ENCODE assay signal across 10 mouse cellular contexts in the genomic region with DNA sequence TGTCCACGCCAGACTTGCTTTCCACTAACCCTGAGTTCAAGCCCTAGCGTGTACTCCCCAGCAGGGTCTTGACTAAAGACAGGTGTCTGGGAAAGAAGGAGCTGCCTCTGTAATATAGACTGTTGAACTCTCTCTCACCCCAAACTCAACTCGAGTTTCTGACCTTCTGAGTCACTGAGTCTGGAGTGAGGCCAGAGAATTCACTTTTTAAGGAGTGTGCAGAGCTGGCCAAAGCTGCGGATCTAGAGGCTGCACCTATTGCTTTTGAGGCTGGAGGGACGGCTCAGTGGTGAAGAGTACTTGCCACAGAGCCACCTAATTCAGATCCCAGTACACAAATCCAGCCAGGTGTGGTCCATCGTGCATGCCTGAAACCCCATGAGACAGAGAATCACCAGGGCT. TPM values are rescaled to one million over a fixed set of nuclear protein-coding genes. Genes with fewer than 3 reads are reported as not detected.
DNase-seq lines count a peak whose midpoint lies in the region; ATAC-seq and TF ChIP-seq lines count a peak whose summit lies in the region.
"Had no signal": no experiment of that assay in that cellular context is flagged by ENCODE, and none has a peak within 500 bp of the region (broad histone marks: within the 10 kb centered on the region; RNA-seq: fewer than 3 reads in every experiment).

No protein-coding gene starts in this region.

- H3K9ac ChIP-seq in heart, embryonic 12.5 days = no peak overlapping the region
- H3K9ac ChIP-seq in hindbrain, embryonic 11.5 days (ENCODE audit: low read depth, low read length) = no peak overlapping the region

- H3K4me2 ChIP-seq in heart, embryonic 12.5 days = no peak overlapping the region
- H3K4me2 ChIP-seq in hindbrain, embryonic 11.5 days (replicated peaks; ENCODE audit: low read depth, low read length) = no peak overlapping the region

- H3K4me3 ChIP-seq in heart, embryonic 12.5 days = no peak overlapping the region
- no peak overlapping the region for H3K4me3 ChIP-seq in heart, embryonic 10.5 days
- H3K4me3 ChIP-seq in embryonic facial prominence, embryonic 10.5 days = no peak overlapping the region
- H3K4me3 ChIP-seq in lung, adult 2 months (replicated peaks; ENCODE audit: extremely low read depth, low read depth, low read length) = no peak overlapping the region
- H3K4me3 ChIP-seq in hindbrain, embryonic 11.5 days (ENCODE audit: low read depth, low read length) = no peak overlapping the region

- peak overlapping the region; percentile 41; the same call in 1 of the 2 replicates for H3K27ac ChIP-seq in heart, embryonic 12.5 days (ENCODE audit: poor library complexity, severe bottlenecking)
- H3K27ac ChIP-seq in heart, embryonic 10.5 days = no peak overlapping the region
- H3K27ac ChIP-seq in embryonic facial prominence, embryonic 10.5 days (replicated peaks) = peak overlapping the region; percentile 72
- H3K27ac ChIP-seq in hindbrain, embryonic 11.5 days (ENCODE audit: low read depth, low read length) = no peak overlapping the region
- H3K27ac ChIP-seq: macrophage had no signal

- H3K4me1 ChIP-seq in heart, embryonic 12.5 days (replicated peaks) = peaks cover 14% of the 10 kb centered on the region
- peaks cover 8% of the 10 kb centered on the region for H3K4me1 ChIP-seq in heart, embryonic 10.5 days
- peaks cover 40% of the 10 kb centered on the region for H3K4me1 ChIP-seq in embryonic facial prominence, embryonic 10.5 days
- no peaks in the 10 kb centered on the region for H3K4me1 ChIP-seq in lung, adult 2 months (ENCODE audit: control insufficient read depth, insufficient read depth, low read length)
- H3K4me1 ChIP-seq in hindbrain, embryonic 11.5 days (replicated peaks; ENCODE audit: control insufficient read depth, insufficient read depth, low read length) = no peaks in the 10 kb centered on the region

- H3K9me3 ChIP-seq in heart, embryonic 12.5 days (replicated peaks) = 0 out of 2 replicates have a peak, but pooled peaks cover 3% of the 10 kb centered on the region
- no peaks in the 10 kb centered on the region for H3K9me3 ChIP-seq in heart, embryonic 10.5 days
- H3K9me3 ChIP-seq in embryonic facial prominence, embryonic 10.5 days = no peaks in the 10 kb centered on the region
- H3K9me3 ChIP-seq in hindbrain, embryonic 11.5 days (ENCODE audit: control insufficient read depth, low read length) = no peaks in the 10 kb centered on the region

- no peaks in the 10 kb centered on the region for H3K36me3 ChIP-seq in heart, embryonic 12.5 days
- H3K36me3 ChIP-seq in heart, embryonic 10.5 days = no peaks in the 10 kb centered on the region
- no peaks in the 10 kb centered on the region; the same call in 1 of the 2 replicates for H3K36me3 ChIP-seq in embryonic facial prominence, embryonic 10.5 days (replicated peaks)
- H3K36me3 ChIP-seq in hindbrain, embryonic 11.5 days (ENCODE audit: control insufficient read depth, insufficient read depth, low read length) = no peaks in the 10 kb centered on the region

- no peak for DNase-seq in heart, embryonic 10.5 days (ENCODE audit: low spot score)
- peak; percentile 40 for DNase-seq in 416B (ENCODE audit: low read depth)
- DNase-seq in embryonic facial prominence, embryonic 10.5 days (ENCODE audit: low spot score) = peak; percentile 52
- DNase-seq in lung, adult 2 months = peak; percentile 23
- DNase-seq in spleen, adult 18-20 months = no peak
- no peak for DNase-seq in retina, embryonic 14.5 days (ENCODE audit: low spot score)
- no peak for DNase-seq in hindbrain, embryonic 11.5 days (ENCODE audit: low spot score)

- WGBS in heart, embryonic 12.5 days = 46% methylated on average over 6 of the region's 6 CpGs
- 57% methylated on average over 6 of the region's 6 CpGs for WGBS in heart, embryonic 10.5 days
- WGBS in embryonic facial prominence, embryonic 10.5 days = 41% methylated on average over 6 of the region's 6 CpGs
- WGBS in lung, adult 2 months = 36% methylated on average over 6 of the region's 6 CpGs
- 56% methylated on average over 6 of the region's 6 CpGs for WGBS in hindbrain, embryonic 11.5 days

- no peak for TF ChIP-seq POLR2A in lung, adult 2 months (IDR thresholded peaks at IDR 0.05; ENCODE audit: borderline replicate concordance, extremely low read depth, low read depth, low read length)

- no peak for TF ChIP-seq CTCF in lung, adult 2 months (IDR thresholded peaks at IDR 0.05; ENCODE audit: insufficient read depth, low read length)

- H3K27me3 ChIP-seq in heart, embryonic 12.5 days (replicated peaks) = 0 out of 2 replicates have a peak, but pooled peaks cover 3% of the 10 kb centered on the region
- H3K27me3 ChIP-seq in heart, embryonic 10.5 days (ENCODE audit: insufficient read depth, poor library complexity, severe bottlenecking) = 0 out of 2 replicates have a peak, but pooled peaks cover under 1% of the 10 kb centered on the region
- no peaks in the 10 kb centered on the region for H3K27me3 ChIP-seq in embryonic facial prominence, embryonic 10.5 days (replicated peaks; ENCODE audit: low read depth, poor library complexity, severe bottlenecking)
- H3K27me3 ChIP-seq in hindbrain, embryonic 11.5 days (ENCODE audit: control insufficient read depth, insufficient read depth, low read length) = no peaks in the 10 kb centered on the region

- no peak for ATAC-seq in heart, embryonic 12.5 days (ENCODE audit: insufficient number of reproducible peaks, low FRiP score)
- no peak for ATAC-seq in hindbrain, embryonic 11.5 days (ENCODE audit: low FRiP score)
- ATAC-seq: forebrain, embryonic 16.5 days had no signal

RNA-seq across cellular contexts. Expression of gene Soat2, which starts 17.3 kb away (rescaled TPM):
- polyA plus RNA-seq in heart, embryonic 12.5 days (2016; fragmentation: Nextera tagmentation; extraction: Ambion mirVana) = 0.87 and 1.2 TPM in 2 replicates
- 2.0 and 7.9 TPM in 2 replicates for polyA plus RNA-seq in heart, embryonic 10.5 days (2016; fragmentation: Nextera tagmentation; extraction: Ambion mirVana)
- polyA plus RNA-seq in embryonic facial prominence, embryonic 10.5 days (2016; fragmentation: Nextera tagmentation; extraction: Ambion mirVana) = 0.09 and 0.18 TPM in 2 replicates
- 1.1 and 1.2 TPM in 2 replicates for polyA plus RNA-seq in lung, adult 2 months (2012; rRNA removed)
- polyA plus RNA-seq in hindbrain, embryonic 11.5 days (2014; fragmentation: Nextera tagmentation; extraction: Ambion mirVana) = 0.13 and 0.17 TPM in 2 replicates
- polyA plus RNA-seq: forebrain, embryonic 16.5 days had no signal

RNA-seq across cellular contexts. Expression of gene Igfbp6, which starts 23.5 kb away (rescaled TPM):
- polyA plus RNA-seq in heart, embryonic 12.5 days (2016; fragmentation: Nextera tagmentation; extraction: Ambion mirVana) = 1.7 and 2.5 TPM in 2 replicates
- 0.64 and 0.67 TPM in 2 replicates for polyA plus RNA-seq in heart, embryonic 10.5 days (2016; fragmentation: Nextera tagmentation; extraction: Ambion mirVana)
- 0.26 and 0.36 TPM in 2 replicates for polyA plus RNA-seq in embryonic facial prominence, embryonic 10.5 days (2016; fragmentation: Nextera tagmentation; extraction: Ambion mirVana)
- 337 and 400 TPM in 2 replicates for polyA plus RNA-seq in lung, adult 2 months (2012; rRNA removed)
- polyA plus RNA-seq in hindbrain, embryonic 11.5 days (2014; fragmentation: Nextera tagmentation; extraction: Ambion mirVana) = 0.31 TPM in 1 of 2 replicates, not detected in the other
- polyA plus RNA-seq: macrophage had no signal

RNA-seq across cellular contexts. Expression of gene Spryd3, which starts 31.6 kb away (rescaled TPM):
- polyA plus RNA-seq in heart, embryonic 12.5 days (2016; fragmentation: Nextera tagmentation; extraction: Ambion mirVana) = 19.8 and 20.9 TPM in 2 replicates
- polyA plus RNA-seq in heart, embryonic 10.5 days (2016; fragmentation: Nextera tagmentation; extraction: Ambion mirVana) = 19.0 and 19.4 TPM in 2 replicates
- 12.7 and 13.2 TPM in 2 replicates for polyA plus RNA-seq in embryonic facial prominence, embryonic 10.5 days (2016; fragmentation: Nextera tagmentation; extraction: Ambion mirVana)
- polyA plus RNA-seq in lung, adult 2 months (2012; rRNA removed) = 40.8 and 55.2 TPM in 2 replicates
- polyA plus RNA-seq in hindbrain, embryonic 11.5 days (2014; fragmentation: Nextera tagmentation; extraction: Ambion mirVana) = 10.1 and 11.9 TPM in 2 replicates

RNA-seq across cellular contexts. Expression of gene Zfp740, which starts 35.4 kb away (rescaled TPM):
- polyA plus RNA-seq in heart, embryonic 12.5 days (2016; fragmentation: Nextera tagmentation; extraction: Ambion mirVana) = 47.3 and 48.6 TPM in 2 replicates
- 35.7 and 50.1 TPM in 2 replicates for polyA plus RNA-seq in heart, embryonic 10.5 days (2016; fragmentation: Nextera tagmentation; extraction: Ambion mirVana)
- 77.6 and 79.3 TPM in 2 replicates for polyA plus RNA-seq in embryonic facial prominence, embryonic 10.5 days (2016; fragmentation: Nextera tagmentation; extraction: Ambion mirVana)
- 25.8 and 46.6 TPM in 2 replicates for polyA plus RNA-seq in lung, adult 2 months (2012; rRNA removed)
- 49.7 and 63.8 TPM in 2 replicates for polyA plus RNA-seq in hindbrain, embryonic 11.5 days (2014; fragmentation: Nextera tagmentation; extraction: Ambion mirVana)

RNA-seq across cellular contexts. Expression of gene Csad, which starts 36.9 kb away (rescaled TPM):
- 39.1 and 39.4 TPM in 2 replicates for polyA plus RNA-seq in heart, embryonic 12.5 days (2016; fragmentation: Nextera tagmentation; extraction: Ambion mirVana)
- polyA plus RNA-seq in heart, embryonic 10.5 days (2016; fragmentation: Nextera tagmentation; extraction: Ambion mirVana) = 36.1 and 41.0 TPM in 2 replicates
- 48.6 and 48.7 TPM in 2 replicates for polyA plus RNA-seq in embryonic facial prominence, embryonic 10.5 days (2016; fragmentation: Nextera tagmentation; extraction: Ambion mirVana)
- 92.8 and 106 TPM in 2 replicates for polyA plus RNA-seq in lung, adult 2 months (2012; rRNA removed)
- polyA plus RNA-seq in hindbrain, embryonic 11.5 days (2014; fragmentation: Nextera tagmentation; extraction: Ambion mirVana) = 23.5 and 27.9 TPM in 2 replicates

Comparison
In these comparisons a context has a peak if more than half of its experiments do, and no peak if none do; other contexts are left out.
1. H3K27ac ChIP-seq: peak in heart, embryonic 12.5 days (single experiment) and embryonic facial prominence, embryonic 10.5 days (single experiment); none in heart, embryonic 10.5 days (single experiment) and hindbrain, embryonic 11.5 days (single experiment).
2. DNase-seq: peak in 416B (single experiment), embryonic facial prominence, embryonic 10.5 days (single experiment) and lung, adult 2 months (single experiment); none in heart, embryonic 10.5 days (single experiment), spleen, adult 18-20 months (0 of 2), retina, embryonic 14.5 days (single experiment) and hindbrain, embryonic 11.5 days (single experiment).
3. RNA of gene Igfbp6, which starts 23.5 kb away (polyA plus RNA-seq): 337 to 400 TPM in lung, adult 2 months; 1.7 to 2.5 TPM in heart, embryonic 12.5 days, 0.64 to 0.67 TPM in heart, embryonic 10.5 days, 0.31 TPM in hindbrain, embryonic 11.5 days and 0.26 to 0.36 TPM in embryonic facial prominence, embryonic 10.5 days; every median in the first group is over 10 times any median in the second.